Mouse (Mus musculus): ENCODE results near the gene Gm49353. TPM values are rescaled to one million over a fixed set of nuclear protein-coding genes. Genes with fewer than 3 reads are reported as not detected.

Gene Gm49353
- polyA plus RNA-seq (2014; fragmentation: Illumina TruSeq; extraction: RNeasy Lipid Tissue Mini Kit (QIAGEN cat#74804); ENCODE audit: low read depth, low replicate concordance), result not detected

GRCm38 (mm10) chr10:29198642-29199041, at the start of gene Gm49353:
Gene Gm49353, plus strand, starts transcription at chr10:29198954.

GRCm38 (mm10) chr10:29211453-29211852, 12.7 kb downstream of the Gm49353 start, which contains the start of gene 9330159F19Rik:
Gene 9330159F19Rik, plus strand, starts transcription at chr10:29211606.

Other genes starting within 250 kb of the Gm49353 start
- not detected for gene 2310057J18Rik, start 212.7 kb upstream of the Gm49353 start, polyA plus RNA-seq (2014; fragmentation: Illumina TruSeq; extraction: RNeasy Lipid Tissue Mini Kit (QIAGEN cat#74804); ENCODE audit: low read depth, low replicate concordance)
- not detected for gene Soga3, start 55.1 kb upstream of the Gm49353 start, polyA plus RNA-seq (2014; fragmentation: Illumina TruSeq; extraction: RNeasy Lipid Tissue Mini Kit (QIAGEN cat#74804); ENCODE audit: low read depth, low replicate concordance)
- not detected for gene 9330159F19Rik, start 12.7 kb downstream of the Gm49353 start, polyA plus RNA-seq (2014; fragmentation: Illumina TruSeq; extraction: RNeasy Lipid Tissue Mini Kit (QIAGEN cat#74804); ENCODE audit: low read depth, low replicate concordance)
- gene Echdc1, start 114.2 kb downstream of the Gm49353 start, polyA plus RNA-seq (2014; fragmentation: Illumina TruSeq; extraction: RNeasy Lipid Tissue Mini Kit (QIAGEN cat#74804); ENCODE audit: low read depth, low replicate concordance), result 224 TPM
- gene Rnf146, start 163.5 kb downstream of the Gm49353 start, polyA plus RNA-seq (2014; fragmentation: Illumina TruSeq; extraction: RNeasy Lipid Tissue Mini Kit (QIAGEN cat#74804); ENCODE audit: low read depth, low replicate concordance), result 39.2 TPM

All from liver, adult 10 weeks (tissue).